Mouse (Mus musculus): ENCODE measurements around the gene Dhx32.

- TF ChIP-seq CTCF (conservative IDR thresholded peaks at IDR 0.05; ENCODE audit: low read length), result no peak
- no peak for TF ChIP-seq NANOG (IDR thresholded peaks at IDR 0.05; ENCODE audit: borderline replicate concordance, low read length)
These were observed 38.3 kb downstream of the Dhx32 start for GRCm38 (mm10) chr7:133744209-133744608.
